Mouse (Mus musculus) kidney, embryonic 16.5 days (tissue): Measurements from ENCODE around the gene Rubcn. TPM values are rescaled to one million over a fixed set of nuclear protein-coding genes. Genes with fewer than 3 reads are reported as not detected.

Experiments used
- ATAC-seq: fragments of 200-750 bp; cut with Nextera tagmentation; 2 replicates; pipeline ENCODE4 v1.8.0; 2017; ENCODE audit warnings: moderate TSS enrichment; ENCODE audit not compliant: low FRiP score, low TSS enrichment
- H3K27ac ChIP-seq: fragments of 300-500 bp; sonication (generic); 2 replicates; pipeline ENCODE4 v1.5.1; 2014; ENCODE audit warnings: low read length
- H3K27me3 ChIP-seq: fragments of 300-500 bp; sonication (generic); 2 replicates; pipeline ENCODE4 v1.6.1; 2014; ENCODE audit warnings: low read length, control low read depth, mixed read lengths; ENCODE audit not compliant: insufficient read depth
- H3K36me3 ChIP-seq: fragments of 300-500 bp; sonication (generic); 2 replicates; pipeline ENCODE4 v1.6.1; 2014; ENCODE audit warnings: low read length, control low read depth, mixed read lengths; ENCODE audit not compliant: insufficient read depth
- H3K4me1 ChIP-seq: fragments of 300-500 bp; sonication (generic); 2 replicates; pipeline ENCODE4 v1.6.1; 2014; ENCODE audit warnings: low read length, control low read depth, mixed read lengths; ENCODE audit not compliant: insufficient read depth
- H3K4me2 ChIP-seq: fragments of 300-500 bp; sonication (generic); replicated peaks from 2 replicates; pipeline ENCODE4 v1.6.1; 2014; ENCODE audit warnings: low read depth, low read length
- H3K4me3 ChIP-seq: fragments of 300-500 bp; sonication (generic); 2 replicates; pipeline ENCODE4 v1.5.1; 2014; ENCODE audit warnings: mild to moderate bottlenecking, low read length
- H3K9ac ChIP-seq: fragments of 300-500 bp; sonication (generic); replicated peaks from 2 replicates; pipeline ENCODE4 v1.6.1; 2014; ENCODE audit warnings: low read length
- H3K9me3 ChIP-seq: fragments of 300-500 bp; sonication (generic); 2 replicates; pipeline ENCODE4 v1.6.1; 2016; ENCODE audit warnings: low read length, control low read depth
- WGBS: fragments of 180-500 bp; shearing (Covaris S2); extraction: QIAGEN DNeasy Blood & Tissue Kit; methylation state at CpG from one replicate; pipeline ENCODE4 v1.1.7; 2014; 5-methylcytosine and 5-hydroxymethylcytosine counted together
- polyA plus RNA-seq: library from polyadenylated mRNA; unstranded; fragments of >200 nt; fragmentation: Nextera tagmentation; extraction: Ambion mirVana; gene quantifications from 2 replicates; pipeline ENCODE4 v1.2.1, GENCODE M21; 2015

Gene Rubcn
- polyA plus RNA-seq, 1 experiment from 2014 or later, result 23.7 TPM

DNA sequence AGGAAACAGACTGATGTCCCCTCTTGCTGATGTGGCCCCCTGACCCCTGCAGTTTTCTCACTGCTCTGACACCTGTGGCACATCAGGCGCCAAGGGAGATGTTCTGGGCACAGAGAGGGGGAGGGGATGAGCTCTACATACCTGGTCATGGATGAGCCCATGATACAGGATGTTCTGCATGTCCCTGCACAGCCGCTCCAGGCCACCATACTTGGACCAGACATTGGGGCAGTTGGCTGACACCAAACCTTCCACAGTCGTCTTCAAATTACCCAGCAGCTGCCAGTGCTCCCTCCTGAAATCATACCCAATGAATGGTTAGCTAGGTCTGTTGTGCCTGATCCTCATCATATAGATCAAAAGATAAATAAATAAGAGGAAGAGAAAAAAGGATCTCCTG, 20.8 kb downstream of the Rubcn start:
- Histone ChIP-seq H3K9ac (no peak overlapping the region), H3K9me3 (no peaks in the 10 kb centered on the region), H3K4me1 (0 out of 2 replicates have a peak, but pooled peaks cover 4% of the 10 kb centered on the region), H3K4me3 (no peak overlapping the region), H3K4me2 (no peak overlapping the region), H3K36me3 (peaks cover 7% of the 10 kb centered on the region; the same call in 1 of the 2 replicates), H3K27ac (no peak overlapping the region), H3K27me3 (no peaks in the 10 kb centered on the region)
- no peak for ATAC-seq
- WGBS, result 81% methylated on average over 3 of the region's 3 CpGs

DNA sequence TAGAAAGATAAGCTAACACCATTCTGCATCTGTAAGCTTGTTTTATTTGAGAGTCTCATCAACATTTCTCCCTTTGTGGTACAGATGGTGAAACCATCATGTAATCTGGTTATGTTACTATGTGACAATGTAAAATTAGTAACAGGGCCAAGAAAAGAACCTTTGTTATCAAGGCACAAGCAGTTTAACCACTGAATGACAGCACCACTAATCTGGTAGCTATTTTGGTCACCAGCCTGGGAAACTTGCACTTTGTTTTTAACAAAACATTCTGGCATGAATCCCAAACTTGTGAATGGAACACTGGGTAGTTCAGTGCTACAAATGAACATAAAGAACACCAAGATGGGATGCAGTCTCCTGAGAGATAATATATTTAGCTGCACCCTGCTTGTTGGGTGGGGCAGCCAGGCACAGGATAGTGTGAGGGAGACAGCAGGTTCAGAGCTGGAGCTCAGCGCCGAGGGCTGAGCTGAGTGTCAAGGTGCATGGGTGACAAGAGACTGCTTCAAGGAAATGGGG, 23.5 kb downstream of the Rubcn start:
- H3K4me3 ChIP-seq, result no peak overlapping the region
- no peak overlapping the region for H3K9ac ChIP-seq
- H3K36me3 ChIP-seq, result peaks cover 14% of the 10 kb centered on the region
- no peak for ATAC-seq
- WGBS, result 87% methylated on average over 2 of the region's 2 CpGs
- H3K4me2 ChIP-seq, result no peak overlapping the region
- H3K4me1 ChIP-seq, result 0 out of 2 replicates have a peak, but pooled peaks cover 4% of the 10 kb centered on the region
- H3K9me3 ChIP-seq, result no peaks in the 10 kb centered on the region
- no peaks in the 10 kb centered on the region for H3K27me3 ChIP-seq
- H3K27ac ChIP-seq, result peak overlapping the region; percentile 76

DNA sequence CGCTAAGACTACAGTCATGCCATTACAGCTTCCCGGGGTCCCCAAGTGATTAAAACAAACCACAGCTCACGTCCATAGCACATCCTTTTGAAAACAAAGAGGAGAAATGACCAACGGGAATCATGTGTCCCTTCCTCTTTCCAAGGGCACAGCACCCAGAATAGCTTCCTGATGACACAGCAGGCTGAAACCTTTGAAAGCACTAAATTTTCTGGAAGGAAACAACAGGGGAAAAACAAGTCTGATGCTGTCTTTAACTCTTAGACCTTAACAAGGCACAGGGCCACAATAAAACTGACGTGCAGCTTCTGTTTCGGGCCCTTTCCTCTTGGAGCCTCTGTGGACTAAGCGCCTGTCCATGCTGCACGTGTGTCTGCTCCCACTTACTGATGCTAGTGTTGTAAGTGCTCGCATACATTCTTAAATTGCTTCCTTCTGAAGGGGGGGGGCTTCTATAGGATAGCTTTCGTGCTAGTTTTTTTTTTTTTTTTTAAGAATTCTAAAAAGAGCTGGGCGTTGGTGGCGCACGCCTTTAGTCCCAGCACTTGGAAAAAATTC, 24.0 kb downstream of the Rubcn start:
- Histone ChIP-seq H3K27me3 (no peaks in the 10 kb centered on the region), H3K27ac (peak overlapping the region; percentile 76)
- 71% methylated on average over 13 of the region's 13 CpGs for WGBS

DNA sequence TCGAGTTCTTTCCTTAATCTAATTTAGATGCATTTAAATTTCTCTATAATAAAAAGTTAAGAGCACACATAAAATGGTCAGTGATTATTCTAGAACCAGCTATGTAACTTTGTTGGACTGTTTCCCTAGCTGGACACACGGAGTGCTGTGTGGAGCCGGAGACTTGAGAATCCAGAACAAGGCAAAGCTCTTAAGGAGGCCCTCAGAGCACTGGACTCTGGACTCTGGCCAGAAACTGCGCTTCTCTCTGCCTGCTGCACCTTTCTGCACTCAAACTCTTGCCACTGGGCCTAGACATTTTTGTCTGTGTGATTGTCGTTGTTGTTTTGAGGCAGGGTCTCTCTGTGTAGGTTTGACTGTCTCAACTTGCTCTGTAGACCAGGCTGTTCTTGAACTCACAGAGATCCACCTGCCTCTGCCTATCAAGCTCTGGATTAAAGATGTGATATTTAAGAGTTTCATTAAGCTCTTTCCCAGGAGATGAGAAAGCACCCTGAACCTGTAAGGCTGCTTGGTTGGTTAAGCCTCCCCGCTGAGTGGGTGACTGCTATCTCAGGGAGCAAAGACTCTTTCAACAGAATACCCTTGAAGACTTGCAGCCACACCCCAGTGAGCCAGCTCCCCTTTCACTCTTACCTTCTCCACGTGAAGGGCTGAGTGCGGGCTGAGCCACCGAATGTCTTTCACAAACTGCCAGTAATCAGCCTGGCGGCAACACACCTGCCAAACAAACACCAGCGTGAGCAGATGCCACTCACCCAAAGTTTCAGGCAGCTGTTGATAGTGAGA, 28.3 kb downstream of the Rubcn start:
- Histone ChIP-seq H3K4me3 (no peak overlapping the region), H3K9me3 (no peaks in the 10 kb centered on the region), H3K27ac (no peak overlapping the region), H3K4me1 (no peaks in the 10 kb centered on the region), H3K36me3 (peaks cover 53% of the 10 kb centered on the region), H3K4me2 (no peak overlapping the region), H3K9ac (no peak overlapping the region), H3K27me3 (no peaks in the 10 kb centered on the region)
- no peak for ATAC-seq
- WGBS, result 90% methylated on average over 11 of the region's 11 CpGs

More for the DNA sequence above, 24.0 kb downstream of the Rubcn start:
- Histone ChIP-seq H3K4me1 (no peaks in the 10 kb centered on the region), H3K9me3 (no peaks in the 10 kb centered on the region), H3K4me2 (no peak overlapping the region), H3K4me3 (no peak overlapping the region), H3K9ac (no peak overlapping the region), H3K36me3 (peaks cover 18% of the 10 kb centered on the region)
- ATAC-seq, result 0 out of 2 replicates have a peak, but pooled peaks have one; percentile 42

DNA sequence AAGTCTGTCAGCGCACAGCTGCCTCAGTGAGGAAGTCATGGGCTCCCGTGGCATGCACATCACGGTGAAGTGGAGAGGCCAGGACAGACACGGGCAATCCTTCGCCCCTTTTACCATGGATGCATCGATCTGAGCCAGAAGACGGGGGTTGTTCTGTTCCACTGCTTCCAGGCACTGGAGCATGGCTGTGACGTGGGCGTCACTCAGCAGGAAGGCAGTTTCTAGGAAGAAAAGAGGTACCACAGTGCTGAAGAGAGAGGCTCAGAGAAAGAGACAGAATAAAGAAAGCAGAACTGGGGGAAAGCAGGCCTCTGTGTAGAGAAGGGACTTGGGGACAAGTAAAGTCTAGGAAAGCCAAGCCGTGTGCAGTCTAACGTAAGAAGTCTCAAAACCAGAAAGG, 30.5 kb downstream of the Rubcn start:
- peaks cover 65% of the 10 kb centered on the region for H3K36me3 ChIP-seq
- no peaks in the 10 kb centered on the region for H3K9me3 ChIP-seq
- no peak overlapping the region for H3K9ac ChIP-seq
- no peaks in the 10 kb centered on the region for H3K27me3 ChIP-seq
- WGBS, result 86% methylated on average over 11 of the region's 11 CpGs
- H3K27ac ChIP-seq, result no peak overlapping the region
- no peaks in the 10 kb centered on the region for H3K4me1 ChIP-seq
- no peak for ATAC-seq
- no peak overlapping the region for H3K4me3 ChIP-seq
- H3K4me2 ChIP-seq, result no peak overlapping the region

DNA sequence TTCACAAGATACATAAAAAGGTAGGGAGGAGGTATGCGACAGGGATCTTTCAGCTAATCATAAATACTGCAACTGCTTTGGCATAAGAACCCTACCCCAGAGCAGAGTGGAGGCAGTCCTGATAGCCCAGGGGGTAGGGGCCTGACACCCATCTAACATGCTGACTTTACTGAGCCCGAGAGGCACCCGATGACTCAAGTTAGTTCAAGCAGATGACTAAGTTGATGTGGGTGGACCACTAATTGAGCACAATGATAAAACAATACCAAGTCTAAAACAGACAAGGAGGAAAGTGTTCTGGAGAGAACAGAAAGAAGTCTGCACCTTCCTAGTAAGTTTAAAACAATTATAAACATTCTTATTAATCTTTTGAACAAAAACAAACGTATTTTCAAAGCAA, 46.1 kb downstream of the Rubcn start:
- Histone ChIP-seq H3K9ac (no peak overlapping the region), H3K27me3 (no peaks in the 10 kb centered on the region), H3K27ac (no peak overlapping the region), H3K9me3 (no peaks in the 10 kb centered on the region), H3K4me3 (no peak overlapping the region), H3K4me2 (no peak overlapping the region), H3K36me3 (peaks cover 24% of the 10 kb centered on the region), H3K4me1 (no peaks in the 10 kb centered on the region)
- 80% methylated on average over 4 of the region's 4 CpGs for WGBS
- ATAC-seq, result no peak

DNA sequence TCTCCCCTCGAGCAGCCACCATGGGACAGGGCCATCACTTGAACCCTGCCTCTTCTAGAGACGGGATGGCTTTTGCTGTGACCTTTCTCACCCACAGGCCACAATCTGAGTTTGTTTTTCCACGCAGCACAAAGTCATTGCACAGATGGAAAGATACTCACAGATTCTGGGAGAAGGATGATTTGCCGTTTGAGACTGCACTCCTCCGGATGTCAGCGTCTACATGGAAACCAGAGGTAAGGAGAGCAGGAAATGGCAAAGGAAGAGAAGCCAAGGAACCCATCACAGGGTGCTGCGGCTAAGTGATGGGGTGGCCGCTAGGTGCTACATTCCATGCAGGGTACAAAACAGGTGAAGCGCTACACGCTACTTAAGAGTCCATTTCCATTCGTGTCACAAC, 48.5 kb downstream of the Rubcn start:
- Histone ChIP-seq H3K4me1 (no peaks in the 10 kb centered on the region), H3K27me3 (no peaks in the 10 kb centered on the region), H3K36me3 (peaks cover 28% of the 10 kb centered on the region), H3K9me3 (no peaks in the 10 kb centered on the region), H3K4me2 (no peak overlapping the region), H3K4me3 (no peak overlapping the region), H3K9ac (no peak overlapping the region), H3K27ac (no peak overlapping the region)
- no peak for ATAC-seq
- WGBS, result 67% methylated on average over 11 of the region's 11 CpGs

DNA sequence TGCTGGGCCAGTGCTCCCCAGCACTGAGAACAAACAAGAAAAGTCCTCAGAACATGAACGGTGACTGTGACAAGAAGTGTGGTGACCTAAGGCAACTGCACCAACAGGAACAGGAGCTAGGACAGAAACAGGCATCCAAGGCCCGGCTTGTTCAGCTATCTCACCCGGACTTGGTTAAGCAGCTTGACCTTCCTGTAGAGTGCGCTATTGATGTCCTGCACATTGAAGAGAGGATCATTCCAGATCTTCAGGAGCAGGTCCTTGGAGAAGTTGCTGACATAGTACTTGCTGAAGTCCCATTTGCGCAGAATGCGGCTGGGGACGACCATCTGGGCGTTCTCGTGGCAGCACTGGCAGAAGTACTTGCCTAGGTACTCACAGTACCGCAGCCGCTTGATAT, 51.0 kb downstream of the Rubcn start:
- WGBS, result 93% methylated on average over 11 of the region's 11 CpGs
- no peak overlapping the region for H3K27ac ChIP-seq
- H3K4me1 ChIP-seq, result no peaks in the 10 kb centered on the region
- H3K27me3 ChIP-seq, result no peaks in the 10 kb centered on the region
- H3K9me3 ChIP-seq, result no peaks in the 10 kb centered on the region
- peaks cover 28% of the 10 kb centered on the region for H3K36me3 ChIP-seq
- no peak overlapping the region for H3K4me3 ChIP-seq
- no peak overlapping the region for H3K9ac ChIP-seq
- no peak overlapping the region for H3K4me2 ChIP-seq
- ATAC-seq, result no peak

DNA sequence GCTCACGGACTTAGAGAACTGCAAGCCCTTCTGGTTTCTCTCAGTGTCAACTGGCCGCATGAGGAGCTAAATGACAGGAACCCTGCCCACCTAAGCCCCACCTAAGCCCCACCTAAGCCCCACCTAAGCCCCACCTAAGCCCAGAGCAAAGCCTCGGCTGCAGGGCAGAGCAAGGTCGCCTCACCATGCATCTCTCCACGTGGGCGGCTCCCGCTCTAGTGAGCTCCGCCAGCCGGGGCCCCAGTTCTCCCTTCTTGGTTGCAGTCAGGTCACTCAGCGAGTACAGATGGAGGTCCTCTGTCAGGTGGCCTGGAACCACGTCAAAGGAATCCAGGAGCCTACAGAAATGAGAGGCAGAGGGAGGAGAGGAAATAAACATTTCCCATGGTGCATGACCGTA, 52.2 kb downstream of the Rubcn start:
- H3K27ac ChIP-seq, result no peak overlapping the region
- no peak overlapping the region for H3K4me2 ChIP-seq
- H3K9me3 ChIP-seq, result no peaks in the 10 kb centered on the region
- no peak for ATAC-seq
- no peaks in the 10 kb centered on the region for H3K27me3 ChIP-seq
- no peak overlapping the region for H3K9ac ChIP-seq
- peaks cover 28% of the 10 kb centered on the region for H3K36me3 ChIP-seq
- no peaks in the 10 kb centered on the region for H3K4me1 ChIP-seq
- 43% methylated on average over 12 of the region's 12 CpGs for WGBS
- no peak overlapping the region for H3K4me3 ChIP-seq

DNA sequence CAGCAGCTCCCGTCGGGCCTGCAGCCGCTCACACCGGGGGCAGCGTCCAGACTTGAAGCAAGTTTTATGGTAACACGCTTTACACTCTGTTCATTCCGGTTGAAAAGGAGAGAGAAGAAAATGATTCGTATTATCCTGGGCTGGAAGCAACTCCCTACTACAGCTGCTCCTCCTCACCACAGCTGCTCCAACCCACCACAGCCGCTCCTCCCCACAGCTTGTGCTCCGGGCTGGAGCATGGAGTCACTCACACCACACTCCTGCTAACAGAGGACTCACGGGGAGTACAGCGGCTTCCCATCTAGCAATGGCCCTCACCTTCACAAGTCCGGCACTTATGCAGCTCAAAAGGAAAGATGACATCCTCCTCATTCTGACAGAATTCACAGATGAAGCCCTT, 53.5 kb downstream of the Rubcn start:
- Histone ChIP-seq H3K27ac (no peak overlapping the region), H3K9ac (no peak overlapping the region), H3K27me3 (no peaks in the 10 kb centered on the region), H3K4me3 (no peak overlapping the region), H3K9me3 (no peaks in the 10 kb centered on the region), H3K36me3 (peaks cover 28% of the 10 kb centered on the region), H3K4me1 (no peaks in the 10 kb centered on the region), H3K4me2 (no peak overlapping the region)
- no peak for ATAC-seq
- WGBS, result 74% methylated on average over 13 of the region's 13 CpGs
